Mouse (Mus musculus): ENCODE data around the gene Extl2. TPM values are rescaled to one million over a fixed set of nuclear protein-coding genes. Genes with fewer than 3 reads are reported as not detected.
A peak's percentile ranks its signal among the peaks of the same experiment; 100 is the strongest.

Gene Extl2
- total and polyA plus RNA-seq, 2 experiments from 2014 or later: 15.0 to 21.8 TPM

DNA sequence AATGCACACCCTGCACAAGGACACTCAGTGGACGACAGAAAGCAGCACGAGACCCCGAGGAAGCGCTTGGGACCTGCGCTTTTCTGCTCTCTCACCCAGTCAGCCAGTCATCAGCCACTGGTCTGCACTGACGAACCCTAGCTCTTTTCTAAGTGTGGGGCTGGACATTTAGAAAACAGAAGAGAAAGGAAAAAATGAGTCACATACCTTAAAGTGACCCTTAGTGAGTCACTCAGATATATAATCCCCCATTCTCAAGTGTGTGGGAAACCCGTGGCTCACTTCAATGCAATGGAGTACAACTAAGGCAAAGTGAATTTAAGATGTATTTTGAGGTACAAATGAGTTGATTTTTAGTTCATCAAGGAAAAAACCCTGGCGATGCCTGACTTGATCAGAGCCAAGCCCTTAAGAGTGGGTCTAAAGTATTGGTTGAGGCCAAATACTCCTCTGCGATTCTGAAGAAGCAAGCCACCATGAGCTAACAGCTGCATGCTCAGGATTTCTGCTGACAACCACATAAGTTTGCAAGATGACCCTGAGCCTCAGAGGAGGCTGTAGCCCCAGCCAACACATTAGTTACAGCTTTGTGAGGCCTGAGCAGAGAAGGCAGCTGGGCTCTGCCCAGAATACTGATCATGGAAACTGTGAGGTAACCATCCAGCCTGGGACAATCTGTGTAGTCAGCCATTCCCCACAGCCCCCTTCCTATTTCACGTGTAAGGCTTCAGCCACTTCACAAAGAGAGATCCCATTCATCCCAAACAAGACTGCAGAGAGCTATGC is 38.3 kb upstream of the Extl2 start:
- H3K27ac ChIP-seq (ENCODE audit: low read depth): no peak overlapping the region
- H3K4me1 ChIP-seq (ENCODE audit: control insufficient read depth, insufficient read depth): no peaks in the 10 kb centered on the region
- no peak overlapping the region for H3K4me3 ChIP-seq (ENCODE audit: low read depth, low read length)
- TF ChIP-seq CTCF (IDR thresholded peaks at IDR 0.05; ENCODE audit: low read depth) (no peak), EP300 (IDR thresholded peaks at IDR 0.05; ENCODE audit: low read depth) (no peak)
- H3K27me3 ChIP-seq (ENCODE audit: control insufficient read depth, insufficient read depth, low read length): no peaks in the 10 kb centered on the region
- WGBS: 79% methylated on average over 10 of the region's 10 CpGs
- ATAC-seq (ENCODE audit: insufficient read depth, low read depth): peak; percentile 17; the same call in 1 of the 2 replicates
- no peak overlapping the region for H3K4me2 ChIP-seq (ENCODE audit: low read depth, low read length)
- DNase-seq (ENCODE audit: low spot score): no peak
- H3K9ac ChIP-seq (replicated peaks; ENCODE audit: low read depth, low read length): no peak overlapping the region
- peaks cover 44% of the 10 kb centered on the region for H3K36me3 ChIP-seq (replicated peaks; ENCODE audit: control insufficient read depth, insufficient read depth, low read length)
- no peaks in the 10 kb centered on the region for H3K9me3 ChIP-seq (replicated peaks; ENCODE audit: control insufficient read depth, low read length)

DNA sequence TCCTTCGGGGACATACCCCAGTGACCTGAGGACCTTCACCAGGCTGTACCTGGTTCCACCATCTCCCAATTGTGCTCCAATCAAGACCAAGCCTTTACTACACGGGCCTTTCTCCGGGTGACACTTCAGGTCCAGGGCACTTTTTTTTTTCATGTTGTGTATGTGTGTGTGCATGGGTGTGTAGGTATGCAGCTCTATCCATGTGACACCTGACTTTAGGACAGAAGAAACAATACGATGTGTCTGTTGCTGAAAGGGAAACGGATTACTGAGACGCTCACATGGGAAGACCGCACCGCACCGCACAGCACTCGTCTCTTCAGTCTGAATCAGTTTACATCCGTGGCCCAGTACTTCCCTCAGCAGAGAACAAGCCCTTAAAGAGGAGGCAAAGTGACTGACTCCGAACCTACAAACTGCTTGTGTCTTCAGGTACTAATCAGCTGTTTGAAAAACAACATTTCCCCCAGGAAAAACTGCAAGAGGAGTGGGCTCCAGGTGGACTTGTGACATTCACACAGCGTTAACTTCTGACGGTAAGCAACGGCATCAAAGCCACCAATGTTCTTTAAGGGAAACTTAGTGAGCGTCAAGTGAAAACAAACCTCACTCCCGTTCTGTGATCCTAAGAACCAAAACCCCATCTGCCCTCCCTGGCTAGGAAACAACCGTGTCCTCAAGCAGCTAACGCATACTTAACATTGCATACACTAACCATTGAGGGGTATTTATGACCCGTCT is 36.0 kb upstream of the Extl2 start:
- Histone ChIP-seq H3K4me2 (ENCODE audit: low read depth, low read length) (no peak overlapping the region), H3K9ac (replicated peaks; ENCODE audit: low read depth, low read length) (no peak overlapping the region), H3K4me3 (ENCODE audit: low read depth, low read length) (no peak overlapping the region), H3K9me3 (replicated peaks; ENCODE audit: control insufficient read depth, low read length) (no peaks in the 10 kb centered on the region), H3K36me3 (replicated peaks; ENCODE audit: control insufficient read depth, insufficient read depth, low read length) (peaks cover 47% of the 10 kb centered on the region), H3K4me1 (ENCODE audit: control insufficient read depth, insufficient read depth) (no peaks in the 10 kb centered on the region), H3K27me3 (ENCODE audit: control insufficient read depth, insufficient read depth, low read length) (no peaks in the 10 kb centered on the region), H3K27ac (ENCODE audit: low read depth) (no peak overlapping the region)
- TF ChIP-seq EP300 (IDR thresholded peaks at IDR 0.05; ENCODE audit: low read depth) (no peak), CTCF (IDR thresholded peaks at IDR 0.05; ENCODE audit: low read depth) (no peak)
- DNase-seq (ENCODE audit: low spot score): no peak
- no peak for ATAC-seq (ENCODE audit: insufficient read depth, low read depth)
- WGBS: 90% methylated on average over 20 of the region's 20 CpGs

- ATAC-seq (ENCODE audit: insufficient read depth, low read depth) (no peak), DNase-seq (ENCODE audit: low spot score) (no peak)
- WGBS: 88% methylated on average over 14 of the region's 14 CpGs
- Histone ChIP-seq H3K4me1 (ENCODE audit: control insufficient read depth, insufficient read depth) (no peaks in the 10 kb centered on the region), H3K27me3 (ENCODE audit: control insufficient read depth, insufficient read depth, low read length) (no peaks in the 10 kb centered on the region), H3K27ac (ENCODE audit: low read depth) (no peak overlapping the region), H3K9ac (replicated peaks; ENCODE audit: low read depth, low read length) (no peak overlapping the region), H3K4me2 (ENCODE audit: low read depth, low read length) (no peak overlapping the region), H3K36me3 (replicated peaks; ENCODE audit: control insufficient read depth, insufficient read depth, low read length) (peaks cover 49% of the 10 kb centered on the region), H3K9me3 (replicated peaks; ENCODE audit: control insufficient read depth, low read length) (no peaks in the 10 kb centered on the region), H3K4me3 (ENCODE audit: low read depth, low read length) (no peak overlapping the region)
- TF ChIP-seq CTCF (IDR thresholded peaks at IDR 0.05; ENCODE audit: low read depth) (no peak), EP300 (IDR thresholded peaks at IDR 0.05; ENCODE audit: low read depth) (no peak)
These were observed 35.2 kb upstream of the Extl2 start for GRCm38 (mm10) chr3:115971891-115972646.

DNA sequence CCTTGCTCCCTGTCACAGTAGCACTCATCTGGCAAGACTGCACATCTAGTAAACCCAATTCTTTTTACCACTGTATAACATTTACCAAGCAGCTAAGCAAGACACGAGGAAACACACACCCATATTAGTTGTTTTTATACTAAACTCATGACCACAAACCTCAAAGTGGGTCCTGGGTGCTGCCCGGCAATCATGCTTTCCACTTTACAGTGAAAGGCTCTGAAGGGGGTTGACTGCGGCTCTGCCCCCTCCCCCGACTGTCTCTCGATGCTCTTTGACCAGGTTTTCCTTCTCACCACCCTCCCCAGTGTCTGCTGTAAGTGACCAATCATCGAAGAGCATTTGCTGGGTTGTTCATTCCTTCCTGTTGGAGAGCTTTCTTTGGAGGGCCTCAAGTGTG is 33.0 kb upstream of the Extl2 start:
- 82% methylated on average over 6 of the region's 6 CpGs for WGBS
- no peak for DNase-seq (ENCODE audit: low spot score)
- no peak overlapping the region for H3K4me2 ChIP-seq (ENCODE audit: low read depth, low read length)
- no peak overlapping the region for H3K4me3 ChIP-seq (ENCODE audit: low read depth, low read length)
- TF ChIP-seq CTCF (IDR thresholded peaks at IDR 0.05; ENCODE audit: low read depth) (no peak), EP300 (IDR thresholded peaks at IDR 0.05; ENCODE audit: low read depth) (no peak)
- no peak overlapping the region for H3K27ac ChIP-seq (ENCODE audit: low read depth)
- peaks cover 56% of the 10 kb centered on the region for H3K36me3 ChIP-seq (replicated peaks; ENCODE audit: control insufficient read depth, insufficient read depth, low read length)
- ATAC-seq (ENCODE audit: insufficient read depth, low read depth): no peak
- no peaks in the 10 kb centered on the region for H3K4me1 ChIP-seq (ENCODE audit: control insufficient read depth, insufficient read depth)
- H3K9me3 ChIP-seq (replicated peaks; ENCODE audit: control insufficient read depth, low read length): no peaks in the 10 kb centered on the region
- no peaks in the 10 kb centered on the region for H3K27me3 ChIP-seq (ENCODE audit: control insufficient read depth, insufficient read depth, low read length)
- no peak overlapping the region for H3K9ac ChIP-seq (replicated peaks; ENCODE audit: low read depth, low read length)

- Histone ChIP-seq H3K9me3 (replicated peaks; ENCODE audit: control insufficient read depth, low read length) (no peaks in the 10 kb centered on the region), H3K4me1 (ENCODE audit: control insufficient read depth, insufficient read depth) (no peaks in the 10 kb centered on the region), H3K4me3 (ENCODE audit: low read depth, low read length) (no peak overlapping the region), H3K4me2 (ENCODE audit: low read depth, low read length) (no peak overlapping the region), H3K27me3 (ENCODE audit: control insufficient read depth, insufficient read depth, low read length) (no peaks in the 10 kb centered on the region), H3K9ac (replicated peaks; ENCODE audit: low read depth, low read length) (no peak overlapping the region), H3K27ac (ENCODE audit: low read depth) (no peak overlapping the region), H3K36me3 (replicated peaks; ENCODE audit: control insufficient read depth, insufficient read depth, low read length) (peaks cover 58% of the 10 kb centered on the region)
- no peak for DNase-seq (ENCODE audit: low spot score)
- ATAC-seq (ENCODE audit: insufficient read depth, low read depth): peak; percentile 91
- TF ChIP-seq EP300 (IDR thresholded peaks at IDR 0.05; ENCODE audit: low read depth) (no peak), CTCF (IDR thresholded peaks at IDR 0.05; ENCODE audit: low read depth) (no peak)
- 52% methylated on average over 10 of the region's 10 CpGs for WGBS
These were observed 32.3 kb upstream of the Extl2 start for GRCm38 (mm10) chr3:115974995-115975394.
